Mouse (Mus musculus) ES-CJ7 (cell line): Measurements from ENCODE around the gene Dnah11.

Experiments used
- DNase-seq: peaks from one replicate; pipeline ENCODE4 v3.0.0; 2011; ENCODE audit warnings: low read depth, low spot score

The Dnah11 gene

DNA sequence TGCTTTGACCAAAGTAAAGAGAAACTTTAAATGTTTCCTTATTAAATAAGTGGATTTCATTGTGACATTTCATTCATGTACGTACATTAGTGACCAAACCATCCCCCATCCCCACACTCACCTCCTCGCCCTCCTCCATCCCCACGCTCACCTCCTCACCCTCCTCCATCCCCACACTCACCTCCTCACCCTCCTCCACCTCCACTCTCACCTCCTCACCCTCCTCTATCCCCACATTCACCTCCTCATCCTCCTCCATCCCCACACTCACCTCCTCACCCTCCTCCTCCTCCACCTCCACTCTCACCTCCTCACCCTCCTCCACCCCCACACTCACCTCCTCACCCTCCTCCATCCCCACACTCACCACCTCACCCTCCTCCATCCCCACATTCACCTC, 337.6 kb downstream of the Dnah11 start:
- no peak for DNase-seq

DNA sequence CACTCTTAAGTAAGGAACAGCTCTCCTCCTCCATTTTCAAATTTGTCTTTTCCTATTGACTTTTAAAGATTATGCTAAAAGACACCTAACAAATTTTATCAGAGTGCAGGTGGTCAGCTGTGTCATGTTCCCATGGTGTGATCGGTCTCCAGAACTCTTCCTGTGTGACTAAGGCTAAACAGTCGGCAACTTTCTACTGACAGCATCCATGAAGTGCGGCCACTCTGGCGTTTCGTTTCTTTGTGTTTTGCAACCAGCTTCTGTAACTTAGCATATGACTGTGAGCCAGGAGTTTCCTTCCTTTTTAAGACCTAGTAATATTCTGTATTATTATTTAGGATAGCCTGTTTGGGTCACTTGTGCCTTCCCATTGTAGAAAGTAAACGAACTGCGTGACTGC, 338.0 kb downstream of the Dnah11 start:
- DNase-seq = no peak

- DNase-seq = no peak
These were observed 341.0 kb downstream of the Dnah11 start for GRCm38 (mm10) chr12:117857884-117858283.

DNA sequence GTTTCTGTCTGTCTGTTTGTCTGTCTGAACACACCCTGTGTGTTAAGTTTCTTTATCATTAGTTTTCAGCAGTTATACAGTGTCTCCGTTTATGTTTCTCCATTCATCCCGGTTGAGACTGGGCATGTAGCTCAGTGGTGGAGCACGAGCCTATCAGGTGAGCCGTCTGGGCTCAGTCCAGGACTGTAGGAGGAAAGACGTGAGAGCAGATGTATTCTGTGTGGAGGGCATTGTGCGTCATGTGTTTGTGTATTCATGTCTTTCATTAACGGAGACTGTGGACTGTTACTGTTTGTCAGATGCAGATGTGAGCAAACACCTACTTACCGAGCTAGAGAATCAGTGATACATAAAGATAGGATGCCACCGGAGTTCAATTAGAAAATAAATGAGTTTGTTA, 341.8 kb downstream of the Dnah11 start:
- no peak for DNase-seq

DNA sequence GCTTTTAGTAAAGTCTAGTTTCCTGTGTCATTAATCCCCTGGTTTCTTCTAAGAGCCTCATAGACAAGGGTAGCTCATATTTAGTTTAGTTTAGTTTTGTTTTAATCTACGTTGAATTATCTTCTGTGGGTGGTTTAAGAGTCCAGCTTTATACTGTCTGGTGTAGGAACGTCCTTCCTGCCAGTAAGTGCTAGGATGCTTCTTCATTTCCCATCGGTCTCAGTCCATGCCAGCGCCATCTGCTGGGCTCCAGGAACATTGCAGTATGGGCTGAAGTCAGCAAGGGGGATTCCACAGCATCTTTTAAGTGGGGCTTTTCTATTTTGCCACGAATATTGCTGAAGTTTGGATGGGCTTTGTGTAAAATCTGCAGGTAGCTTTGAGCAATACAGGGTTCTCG, 345.5 kb downstream of the Dnah11 start:
- DNase-seq = peak; percentile 46

- DNase-seq = peak; percentile 33
These were observed 348.4 kb downstream of the Dnah11 start for GRCm38 (mm10) chr12:117850472-117850871.

DNA sequence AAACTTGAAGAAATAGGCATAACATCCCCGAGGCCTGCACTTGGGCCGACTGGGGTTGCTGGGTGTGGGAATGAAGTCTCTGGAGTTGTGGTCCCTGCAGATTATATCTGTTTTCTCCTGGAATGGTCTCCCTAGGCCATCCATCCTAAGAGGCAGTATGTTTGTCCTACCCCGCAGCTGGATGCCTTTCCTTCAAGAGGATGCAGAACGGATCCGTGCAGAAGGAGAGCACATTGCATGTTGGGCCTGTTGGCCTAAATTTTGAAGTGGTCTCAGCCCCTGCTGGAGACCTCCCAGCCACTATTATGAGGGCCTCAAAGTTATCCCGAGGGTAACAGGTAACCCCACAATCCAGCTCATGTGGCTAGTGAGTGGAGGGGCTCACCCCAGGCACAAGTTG, 350.2 kb downstream of the Dnah11 start:
- DNase-seq = no peak

GRCm38 (mm10) chr12:117844917-117845316, 353.9 kb downstream of the Dnah11 start:
- DNase-seq = no peak

GRCm38 (mm10) chr12:117844075-117844408, 354.8 kb downstream of the Dnah11 start:
- no peak for DNase-seq

- DNase-seq = peak; percentile 87
These were observed 355.4 kb downstream of the Dnah11 start for GRCm38 (mm10) chr12:117843302-117844074.

- DNase-seq = no peak
These were observed 356.2 kb downstream of the Dnah11 start for GRCm38 (mm10) chr12:117842676-117843075.

DNA sequence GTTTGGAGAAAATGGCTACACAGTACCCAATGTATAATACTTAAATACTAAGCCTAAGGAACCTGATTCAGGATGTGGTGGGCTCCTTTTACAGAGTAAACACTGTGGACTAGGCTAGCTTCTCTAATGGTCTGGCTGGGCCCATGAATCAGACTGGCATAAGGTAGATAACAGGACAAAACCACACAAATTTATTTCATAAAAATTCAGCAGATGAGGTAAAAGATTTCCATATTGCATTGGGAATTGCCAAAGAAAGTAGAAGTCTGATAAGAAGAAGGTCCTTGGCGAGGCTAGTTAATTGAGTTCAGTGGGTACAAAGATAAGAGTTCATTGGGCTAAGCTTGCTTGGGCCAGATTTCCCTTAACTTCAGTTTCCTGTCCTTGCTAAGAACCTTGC, 358.1 kb downstream of the Dnah11 start:
- no peak for DNase-seq

GRCm38 (mm10) chr12:117837376-117837775, 361.5 kb downstream of the Dnah11 start:
- no peak for DNase-seq

DNA sequence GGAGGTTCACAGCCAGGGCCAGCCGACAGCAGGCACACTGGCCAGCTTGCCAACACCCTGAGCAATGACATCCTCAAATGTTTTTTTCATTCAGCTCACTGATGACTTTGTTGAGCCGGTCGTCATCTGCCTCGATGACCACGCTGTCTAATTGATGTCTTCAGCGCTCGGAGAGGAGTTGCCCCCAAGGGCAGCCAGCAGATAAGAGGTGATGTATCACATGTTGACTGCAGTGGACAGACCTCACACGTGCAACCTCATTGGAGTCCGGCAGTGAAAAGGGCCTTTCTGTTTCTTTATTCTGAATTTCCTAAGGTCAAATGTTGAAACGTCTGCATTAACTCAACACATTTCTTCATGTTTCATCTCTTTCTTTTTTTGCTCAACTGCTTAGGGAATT, 363.5 kb downstream of the Dnah11 start:
- no peak for DNase-seq

DNA sequence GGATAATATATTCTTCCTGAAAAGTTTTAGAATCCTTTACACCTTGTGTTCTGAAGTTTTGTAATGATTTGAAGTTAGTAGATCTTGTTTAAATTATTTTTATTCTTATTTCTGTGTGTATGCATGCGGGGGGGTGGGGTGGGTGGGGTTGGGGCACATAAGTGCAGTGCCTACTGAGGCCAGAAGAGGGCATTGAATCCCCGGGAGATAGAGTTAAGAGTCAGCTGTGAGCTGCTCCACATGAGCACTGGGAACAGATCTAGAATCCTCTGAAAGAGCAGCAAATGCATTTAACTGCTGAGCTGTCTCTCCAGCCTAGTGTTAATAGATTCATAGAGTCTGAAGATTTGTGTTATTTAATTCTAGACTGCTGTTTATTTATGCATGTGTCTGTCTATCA, 364.2 kb downstream of the Dnah11 start:
- DNase-seq = peak; percentile 17

GRCm38 (mm10) chr12:117832190-117832589, 366.7 kb downstream of the Dnah11 start:
- DNase-seq = no peak

DNA sequence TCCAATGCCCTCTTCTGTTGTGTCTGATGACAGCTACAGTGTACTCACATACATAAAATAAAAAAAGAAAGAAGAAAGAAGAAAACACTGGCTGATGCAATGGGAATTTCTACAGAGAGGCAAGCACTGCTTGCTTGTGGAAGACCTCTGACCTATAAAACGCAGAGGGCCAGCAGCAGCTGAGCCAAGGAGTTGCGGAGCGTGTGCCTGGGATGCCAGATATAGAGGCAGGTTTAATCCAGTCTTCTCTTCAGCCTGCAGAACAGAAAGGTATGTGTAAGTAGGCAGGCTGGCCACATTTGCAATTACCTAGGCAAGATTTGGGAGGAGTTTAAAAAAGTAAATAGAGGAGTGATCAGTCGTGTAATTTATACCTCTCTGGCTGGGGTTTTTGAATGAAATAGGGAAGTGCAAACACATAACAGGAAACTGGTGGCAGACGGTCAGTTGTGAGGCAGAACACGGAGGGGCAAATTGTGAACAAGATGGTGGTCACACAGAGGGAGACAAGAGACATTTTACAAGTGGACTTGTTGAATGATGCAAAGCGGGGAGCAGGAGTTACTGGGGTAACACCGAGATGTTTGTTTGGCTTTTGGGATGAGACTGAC, 367.4 kb downstream of the Dnah11 start:
- no peak for DNase-seq

GRCm38 (mm10) chr12:117828350-117828749, 370.5 kb downstream of the Dnah11 start:
- no peak for DNase-seq
